Mouse (Mus musculus): ENCODE results near the gene Wdr48. TPM values are rescaled to one million over a fixed set of nuclear protein-coding genes. Genes with fewer than 3 reads are reported as not detected.

The Wdr48 gene
- 7.8 and 24.2 TPM in 2 replicates for polyA plus RNA-seq (2012; ENCODE audit: low replicate concordance)

GRCm38 (mm10) chr9:119894339-119895009, at the start of gene Wdr48:
Gene Wdr48 (plus strand): TSS chr9:119894878.

GRCm38 (mm10) chr9:119937005-119937773, 42.5 kb downstream of the Wdr48 start, which contains the start of the genes Gorasp1 and Ttc21a:
Gene Gorasp1 (minus strand): TSS chr9:119937565.
Gene Ttc21a (plus strand): TSS chr9:119937606.

Other genes starting within 250 kb of the Wdr48 start
- 0.10 TPM in 2 replicates for gene Scn10a, start 175.6 kb upstream of the Wdr48 start, polyA plus RNA-seq (2012; ENCODE audit: low replicate concordance)
- not detected in 2 replicates for gene Scn11a, start 69.4 kb upstream of the Wdr48 start, polyA plus RNA-seq (2012; ENCODE audit: low replicate concordance)
- gene Gorasp1, start 42.7 kb downstream of the Wdr48 start, polyA plus RNA-seq (2012; ENCODE audit: low replicate concordance) = 28.0 and 32.6 TPM in 2 replicates
- 0.05 TPM in 1 of 2 replicates, not detected in the other for gene Ttc21a, start 42.7 kb downstream of the Wdr48 start, polyA plus RNA-seq (2012; ENCODE audit: low replicate concordance)
- 14.8 and 27.8 TPM in 2 replicates for gene Csrnp1, start 89.8 kb downstream of the Wdr48 start, polyA plus RNA-seq (2012; ENCODE audit: low replicate concordance)
- gene Xirp1, start 128.7 kb downstream of the Wdr48 start, polyA plus RNA-seq (2012; ENCODE audit: low replicate concordance) = 0.02 TPM in 1 of 2 replicates, not detected in the other
- gene Cx3cr1, start 175.0 kb downstream of the Wdr48 start, polyA plus RNA-seq (2012; ENCODE audit: low replicate concordance) = 0.16 and 0.40 TPM in 2 replicates
- gene Ccr8, start 197.2 kb downstream of the Wdr48 start, polyA plus RNA-seq (2012; ENCODE audit: low replicate concordance) = not detected in 2 replicates
- 65.3 and 171 TPM in 2 replicates for gene Slc25a38, start 215.5 kb downstream of the Wdr48 start, polyA plus RNA-seq (2012; ENCODE audit: low replicate concordance)
- gene Rpsa, start 232.8 kb downstream of the Wdr48 start, polyA plus RNA-seq (2012; ENCODE audit: low replicate concordance) = 749 and 24,509 TPM in 2 replicates

All from leukemia stem cell, adult 10-12 weeks (primary cell).